Mouse (Mus musculus): Measurements from ENCODE around the gene Fzd1. TPM values are rescaled to one million over a fixed set of nuclear protein-coding genes. Genes with fewer than 3 reads are reported as not detected.
A peak's percentile ranks its signal among the peaks of the same experiment; 100 is the strongest.

Gene Fzd1
- 10 to 100 TPM; 12.3 to 17.8 TPM for total RNA-seq (2021)

DNA sequence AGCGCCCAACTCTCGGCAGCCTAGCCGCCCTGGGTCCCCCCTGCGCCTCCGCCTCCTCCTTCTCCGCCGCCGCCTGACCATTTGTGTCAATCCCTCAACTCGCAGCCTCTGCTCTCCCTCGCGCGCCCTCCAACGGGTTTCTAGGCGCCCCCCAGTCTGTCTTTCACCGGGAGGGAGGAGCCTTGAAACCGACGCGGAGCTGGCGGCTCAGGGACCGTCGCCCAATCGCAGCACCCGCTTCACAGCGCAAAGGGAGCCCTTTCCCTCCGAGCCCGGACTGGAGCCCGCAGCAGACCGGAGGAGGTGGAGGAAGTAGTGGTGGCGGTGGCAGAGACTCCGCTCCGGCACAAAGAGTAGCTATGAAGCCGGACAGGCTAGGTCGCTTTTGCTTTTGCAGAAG is at the start of gene Fzd1:
Gene Fzd1 (minus strand): TSS at position 134 of the 400 bp plus-strand sequence.
- peak; percentile 89 to 95 for DNase-seq (ENCODE audit: extremely low spot score in 1 of 2, low spot score in 2 of 2)
- intact Hi-C loops (cut with DNase I) = loop anchor here (5.0 kb wide), 2 partner anchors 159 to 496 kb away; no protein-coding TSS in a partner anchor

DNA sequence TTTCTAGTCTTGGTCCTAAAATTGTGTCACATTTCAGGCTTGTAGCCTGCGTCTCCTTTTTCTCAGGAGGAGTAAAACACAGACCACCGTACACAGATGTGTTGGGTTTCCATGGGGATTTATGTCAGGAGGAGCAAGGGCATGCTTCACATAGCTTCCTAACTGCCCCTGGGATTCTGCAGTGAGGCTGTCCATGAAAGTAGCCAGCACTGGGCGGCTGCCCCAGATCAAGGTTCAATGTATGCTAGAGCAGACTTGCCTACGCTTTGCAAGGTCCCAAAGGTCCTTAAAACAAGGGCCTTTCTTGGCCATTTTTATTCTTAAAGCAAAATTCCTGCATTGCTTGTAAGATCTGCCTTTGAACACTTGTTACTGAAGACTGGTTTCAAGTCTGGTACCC is 47.4 kb upstream of the Fzd1 start:
- DNase-seq (ENCODE audit: extremely low spot score in 1 of 2, low spot score in 2 of 2) = no peak
- intact Hi-C loops (cut with DNase I) = no loop called here

DNA sequence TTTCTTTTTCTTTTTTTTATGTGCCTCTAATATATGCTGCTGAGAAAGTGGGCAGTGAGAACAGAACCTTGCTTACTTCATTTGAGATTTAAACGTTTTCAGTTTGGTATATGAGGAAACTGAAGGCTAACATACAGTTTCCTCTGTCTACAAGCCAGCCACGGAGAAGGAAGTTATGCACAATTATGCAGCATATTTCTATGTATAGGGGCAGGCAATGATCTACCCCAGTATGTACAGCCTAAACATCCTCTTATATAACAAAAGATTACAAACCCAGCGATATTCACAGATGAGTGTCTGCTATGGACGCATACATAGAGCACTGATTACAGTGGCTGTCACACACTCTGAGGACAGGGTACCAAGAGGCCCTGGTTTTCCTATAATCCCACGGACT is 45.9 kb upstream of the Fzd1 start:
- intact Hi-C loops (cut with DNase I) = no loop called here
- no peak for DNase-seq (ENCODE audit: extremely low spot score in 1 of 2, low spot score in 2 of 2)

DNA sequence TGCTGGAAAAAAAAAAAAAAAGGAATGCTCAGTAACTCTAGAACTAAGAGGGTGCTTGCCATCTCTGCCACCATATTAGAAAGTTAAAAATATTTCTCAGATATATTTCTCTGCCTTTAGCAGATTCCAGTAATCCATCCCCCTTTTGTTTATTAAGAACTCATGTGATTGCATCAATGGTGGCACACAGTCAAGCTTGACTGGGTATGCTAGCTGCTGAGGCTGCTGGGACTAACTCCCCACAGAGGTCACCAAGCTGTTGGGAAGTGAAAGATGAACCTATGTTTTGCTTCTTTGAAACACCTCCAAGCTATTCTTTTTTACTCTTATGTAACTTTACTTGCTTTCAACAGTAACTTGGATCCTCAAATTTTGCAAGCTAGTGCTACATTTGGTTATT is 44.1 kb upstream of the Fzd1 start:
- intact Hi-C loops (cut with DNase I) = no loop called here
- DNase-seq (ENCODE audit: extremely low spot score in 1 of 2, low spot score in 2 of 2) = no peak

DNA sequence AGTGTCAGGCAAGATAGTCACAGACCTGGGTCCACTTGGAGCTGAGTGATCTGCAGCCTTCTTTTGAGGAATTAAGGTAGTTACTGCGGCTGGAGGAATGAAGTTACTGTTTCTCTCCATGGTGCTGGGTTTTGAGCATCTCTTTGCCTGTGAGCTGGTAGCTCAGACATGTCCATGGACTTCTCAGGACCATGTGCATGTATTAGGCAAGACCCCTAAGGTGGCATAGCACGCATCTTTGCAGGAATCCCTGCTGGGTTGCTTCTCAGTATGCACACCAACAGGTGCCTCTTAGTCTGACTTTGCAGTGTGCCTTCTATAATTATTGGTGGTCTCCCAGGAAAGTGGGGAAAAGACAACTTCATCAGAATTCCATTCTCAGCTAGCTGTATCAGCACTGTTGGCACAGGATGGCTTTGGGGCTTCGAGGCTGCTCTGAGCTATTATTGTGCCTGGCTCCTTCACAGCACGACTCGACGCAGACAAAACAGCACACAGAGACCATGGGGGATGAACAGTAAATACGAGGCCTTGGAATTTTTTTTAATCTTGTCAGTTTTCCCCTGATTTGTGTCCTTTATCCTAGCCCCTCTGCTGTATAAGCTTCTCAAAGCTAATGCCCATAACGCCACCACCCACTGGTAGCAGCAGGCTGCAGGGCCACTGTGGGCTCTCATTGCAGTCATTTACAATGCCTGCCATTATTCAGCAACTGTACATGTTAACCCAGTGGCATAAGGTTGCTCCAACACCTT is 43.4 kb upstream of the Fzd1 start:
- intact Hi-C loops (cut with DNase I) = no loop called here
- no peak for DNase-seq (ENCODE audit: extremely low spot score in 1 of 2, low spot score in 2 of 2)

DNA sequence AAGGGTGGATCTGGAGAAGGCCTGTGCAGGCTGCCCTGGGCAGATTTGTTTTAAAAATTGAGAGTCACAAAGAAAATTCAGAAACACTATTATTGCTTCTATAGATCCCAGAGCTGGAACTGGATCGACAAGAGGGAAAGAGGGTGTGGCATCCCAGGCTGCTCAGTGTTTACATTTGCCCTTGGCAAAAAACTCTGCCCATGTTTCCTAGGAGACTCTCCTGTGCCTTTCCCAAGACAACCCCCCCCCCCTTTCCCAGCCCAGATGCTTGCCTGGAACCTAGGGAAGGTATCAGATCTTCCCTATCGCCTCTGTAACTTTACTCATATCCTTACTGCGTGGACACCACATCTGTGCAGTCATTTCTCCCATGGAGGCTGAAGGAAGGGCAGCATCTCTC is 33.4 kb upstream of the Fzd1 start:
- intact Hi-C loops (cut with DNase I) = no loop called here
- no peak for DNase-seq (ENCODE audit: extremely low spot score in 1 of 2, low spot score in 2 of 2)

DNA sequence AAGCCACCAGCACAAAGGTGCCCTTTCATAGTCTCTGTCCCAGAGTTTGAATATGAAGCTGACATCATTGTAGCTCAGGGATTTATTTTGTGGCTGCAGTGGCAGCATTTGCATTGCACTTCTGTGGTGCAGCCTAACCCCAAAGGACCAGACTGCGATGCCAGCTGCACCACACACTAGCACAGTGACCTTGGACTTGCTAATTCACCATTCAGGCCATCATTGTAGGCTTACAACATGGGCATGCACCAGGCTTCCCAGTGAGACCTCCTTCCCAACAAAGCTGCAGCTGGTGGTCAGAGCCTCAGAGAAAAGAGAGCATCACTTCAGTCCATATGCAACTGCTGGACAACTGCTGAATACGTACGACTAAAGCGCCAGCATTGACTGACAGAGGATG is 32.4 kb upstream of the Fzd1 start:
- intact Hi-C loops (cut with DNase I) = no loop called here
- DNase-seq (ENCODE audit: extremely low spot score in 1 of 2, low spot score in 2 of 2) = no peak

DNA sequence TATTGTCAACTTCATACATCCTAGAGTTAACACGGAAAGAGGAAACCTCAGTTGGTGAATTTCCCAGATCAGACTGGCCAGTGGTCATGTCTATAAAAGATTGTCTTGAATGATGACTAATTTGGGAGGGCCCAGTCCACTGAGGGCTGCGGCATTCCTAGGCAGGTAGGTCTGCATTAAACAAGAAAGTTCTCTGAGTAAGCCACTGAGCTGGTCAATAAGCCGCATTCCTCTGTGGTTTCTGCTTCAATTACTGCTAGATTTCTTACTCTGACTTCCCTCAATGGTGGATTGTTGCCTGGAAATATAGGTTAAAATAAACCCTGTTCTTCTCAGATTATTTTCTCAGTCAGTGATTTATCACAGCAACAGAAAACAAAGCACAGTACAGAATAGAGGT is 30.6 kb upstream of the Fzd1 start:
- intact Hi-C loops (cut with DNase I) = no loop called here
- no peak for DNase-seq (ENCODE audit: extremely low spot score in 1 of 2, low spot score in 2 of 2)

GRCm38 (mm10) chr5:4786816-4787215 is 29.0 kb upstream of the Fzd1 start:
- no peak for DNase-seq (ENCODE audit: extremely low spot score in 1 of 2, low spot score in 2 of 2)

DNA sequence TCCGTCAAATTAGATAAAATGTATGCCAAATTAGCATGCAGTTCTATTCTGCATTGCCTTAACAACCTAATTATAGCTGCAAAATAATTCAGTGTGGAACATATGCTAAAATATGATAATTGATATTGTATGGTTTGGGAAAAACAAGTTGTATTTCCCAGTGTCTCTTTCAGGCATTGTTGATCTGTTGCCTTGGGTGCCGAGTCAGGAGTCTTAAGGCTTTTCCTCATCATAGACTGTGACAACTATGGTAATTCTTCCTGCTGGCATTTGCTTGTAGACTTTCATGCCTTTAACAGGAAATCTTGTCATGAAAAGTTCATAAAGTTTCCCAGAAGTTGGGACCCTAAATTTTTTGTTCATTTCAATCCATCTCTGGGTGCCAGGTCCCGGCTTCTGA is 20.4 kb upstream of the Fzd1 start:
- intact Hi-C loops (cut with DNase I) = no loop called here
- no peak for DNase-seq (ENCODE audit: extremely low spot score in 1 of 2, low spot score in 2 of 2)

More at GRCm38 (mm10) chr5:4786816-4787215, 29.0 kb upstream of the Fzd1 start:
- intact Hi-C loops (cut with DNase I) = no loop called here

DNA sequence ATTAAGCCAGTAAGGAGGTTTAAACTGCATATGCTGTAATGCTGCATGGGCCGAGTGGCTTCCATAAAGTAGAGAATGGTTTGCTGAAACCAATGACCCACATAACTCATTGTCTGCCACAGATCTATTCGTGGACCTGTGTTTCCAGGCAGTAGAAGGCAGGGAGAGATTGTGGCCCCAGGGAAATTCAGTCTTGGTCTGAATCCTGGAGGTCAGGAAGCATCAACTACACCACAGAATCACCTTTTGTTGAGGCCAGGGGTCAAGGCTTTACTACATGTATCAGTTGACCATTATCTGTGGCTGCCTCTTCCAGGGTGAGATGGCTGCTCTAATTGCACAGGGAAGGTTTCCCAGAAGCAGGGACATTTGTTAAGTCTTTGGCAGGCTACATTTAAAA is 18.7 kb upstream of the Fzd1 start:
- no peak for DNase-seq (ENCODE audit: extremely low spot score in 1 of 2, low spot score in 2 of 2)
- intact Hi-C loops (cut with DNase I) = no loop called here

GRCm38 (mm10) chr5:4773090-4773772 is 15.4 kb upstream of the Fzd1 start:
- intact Hi-C loops (cut with DNase I) = no loop called here
- no peak for DNase-seq (ENCODE audit: extremely low spot score in 1 of 2, low spot score in 2 of 2)

DNA sequence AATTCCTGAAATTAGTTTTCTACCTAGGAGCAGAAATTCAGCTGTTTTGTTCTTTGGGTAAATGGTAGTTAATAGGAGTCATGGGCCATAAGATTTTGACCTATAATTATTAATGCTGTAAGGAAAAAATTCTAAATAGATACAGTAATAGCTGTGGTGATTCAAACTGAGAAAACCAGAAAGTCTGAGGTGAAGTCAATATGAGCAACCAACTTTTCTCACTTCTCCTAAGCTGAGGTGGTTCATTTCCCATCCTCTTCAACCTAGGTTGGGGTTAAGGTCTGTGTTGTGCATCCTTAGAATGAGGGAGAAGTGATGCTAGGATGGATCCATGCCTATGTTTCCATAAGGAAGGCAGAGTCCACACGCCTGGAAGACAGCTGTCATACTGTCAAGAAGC is 12.8 kb upstream of the Fzd1 start:
- intact Hi-C loops (cut with DNase I) = no loop called here

GRCm38 (mm10) chr5:4767896-4768295 is 10.1 kb upstream of the Fzd1 start:
- no peak for DNase-seq (ENCODE audit: extremely low spot score in 1 of 2, low spot score in 2 of 2)
- intact Hi-C loops (cut with DNase I) = no loop called here

More for the DNA sequence above, 12.8 kb upstream of the Fzd1 start:
- DNase-seq (ENCODE audit: extremely low spot score in 1 of 2, low spot score in 2 of 2) = no peak

- DNase-seq (ENCODE audit: extremely low spot score in 1 of 2, low spot score in 2 of 2) = no peak
- intact Hi-C loops (cut with DNase I) = no loop called here
Measured at GRCm38 (mm10) chr5:4766719-4767118, 8.9 kb upstream of the Fzd1 start.

DNA sequence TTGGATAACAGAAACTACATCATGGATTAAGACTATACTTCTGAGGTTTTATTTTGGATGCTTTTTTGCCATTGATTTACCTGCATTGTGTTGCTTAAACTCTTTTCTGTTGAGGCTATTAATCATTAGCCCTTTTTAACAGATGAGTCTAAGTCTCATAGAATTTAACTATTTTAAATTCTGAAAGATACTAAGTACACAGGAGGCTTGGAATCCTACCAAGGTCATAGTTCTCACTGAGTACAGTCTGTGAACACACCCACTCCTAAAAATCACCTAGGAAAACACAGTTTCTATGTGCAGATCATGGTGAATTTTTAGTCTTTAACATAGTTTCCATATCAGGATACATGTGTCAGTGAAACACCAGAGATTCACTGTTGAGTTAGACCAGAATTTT is 4.1 kb upstream of the Fzd1 start:
- DNase-seq (ENCODE audit: extremely low spot score in 1 of 2, low spot score in 2 of 2) = no peak
- intact Hi-C loops (cut with DNase I) = no loop called here

GRCm38 (mm10) chr5:4758331-4759080 is 671 bp upstream of the Fzd1 start:
- intact Hi-C loops (cut with DNase I) = loop anchor here (5.0 kb wide), 2 partner anchors 159 to 496 kb away; no protein-coding TSS in a partner anchor
- DNase-seq (ENCODE audit: extremely low spot score in 1 of 2, low spot score in 2 of 2) = no peak

DNA sequence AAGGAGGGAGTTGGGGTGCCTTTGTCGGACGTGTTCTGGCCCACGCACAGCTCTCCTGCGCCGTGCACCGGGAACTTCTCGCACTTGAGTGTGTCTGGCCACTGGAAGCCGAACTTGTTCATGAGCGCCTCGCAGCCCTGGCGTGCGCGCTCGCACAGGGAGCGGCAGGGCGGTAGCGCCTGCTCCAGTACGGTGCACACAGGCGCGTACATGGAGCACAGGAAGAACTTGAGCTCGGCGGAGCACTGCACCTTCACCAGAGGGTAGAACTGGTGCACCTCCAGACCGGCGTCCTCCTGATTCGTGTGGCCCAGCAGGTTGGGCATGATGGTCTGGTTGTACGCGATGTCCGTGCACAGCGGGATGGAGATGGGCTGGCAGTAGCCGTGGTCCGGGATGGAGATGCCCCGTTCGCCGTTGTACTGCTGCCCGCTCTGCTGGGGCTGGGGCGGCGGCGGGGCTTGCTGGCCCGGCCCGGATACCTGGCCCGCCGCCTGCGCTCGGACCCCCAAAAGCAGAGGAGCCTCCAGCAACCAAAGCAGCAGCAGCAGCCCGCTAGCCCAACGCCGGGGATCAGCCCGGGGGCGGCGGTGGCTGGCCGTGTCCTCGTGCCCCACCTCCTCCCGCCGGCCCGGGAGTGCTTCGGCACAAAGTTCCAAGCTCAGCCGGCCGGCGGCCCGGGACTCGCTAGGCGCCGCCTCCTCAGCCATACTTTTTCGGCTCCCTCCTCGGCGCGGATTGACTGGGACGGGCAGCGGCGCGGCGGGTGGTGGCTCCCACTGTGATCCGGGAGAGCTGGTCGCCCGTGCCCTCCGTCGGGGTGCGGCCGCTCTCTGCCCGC is 744 bp downstream of the Fzd1 start:
- intact Hi-C loops (cut with DNase I) = loop anchor here (5.0 kb wide), 2 partner anchors 160 to 495 kb away; no protein-coding TSS in a partner anchor
- peak; percentile 19 to 78 for DNase-seq (ENCODE audit: extremely low spot score in 1 of 2, low spot score in 2 of 2)

Data from left cerebral cortex, postnatal 10 days (tissue).